Mouse (Mus musculus) layer of hippocampus, adult 9-11 months (tissue): ENCODE data around the gene Gpr63.
"Not testable (repeated sequence)": the region's sequence is repeated elsewhere in the genome, so short reads cannot be mapped to it uniquely, and the experiment has no call there.

Source experiments
- DNase-seq: peaks from one replicate; pipeline ENCODE4 v3.0.0; 2022

The Gpr63 gene

DNA sequence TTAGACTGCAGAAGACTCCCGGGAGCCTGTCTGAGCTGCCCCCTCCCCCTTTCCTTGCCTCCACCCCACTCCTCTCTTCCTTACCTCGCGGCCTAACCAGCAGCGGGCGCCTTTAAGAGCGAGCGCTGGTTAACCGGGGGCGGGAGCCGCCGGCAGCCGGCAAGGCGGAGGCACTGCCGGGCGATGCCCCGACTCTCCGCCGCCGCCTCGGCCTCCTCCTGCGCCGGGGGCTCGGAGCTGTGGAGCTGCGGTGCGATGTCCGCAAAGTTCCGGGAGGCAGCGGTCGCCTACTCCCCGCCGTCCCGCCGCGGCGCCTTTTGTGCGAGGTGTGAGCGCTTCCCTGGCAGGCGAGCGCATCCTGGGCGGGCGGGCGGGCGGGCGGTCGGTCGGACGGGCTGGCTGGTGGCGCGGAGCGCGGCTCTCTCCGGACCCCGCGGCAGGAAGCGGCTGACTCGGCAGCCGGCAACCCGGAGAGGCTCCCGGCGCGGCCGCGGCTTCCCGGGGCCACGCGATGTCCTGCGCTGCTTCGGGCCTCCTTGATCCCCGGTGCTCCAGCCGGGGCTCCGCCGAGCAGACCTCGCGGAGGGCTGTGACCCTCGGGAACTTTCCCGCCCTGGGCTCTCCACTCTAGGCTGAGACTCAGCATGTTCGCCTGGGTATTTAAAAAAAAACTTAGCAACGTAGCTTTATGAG lies at the start of gene Gpr63:
TSS of gene Gpr63 (plus strand) at position 109 of the 693 bp plus-strand sequence.
- peak; percentile 69 for DNase-seq

- DNase-seq = no peak
Measured at GRCm38 (mm10) chr4:24920006-24920577, 46.1 kb upstream of the Gpr63 start.

GRCm38 (mm10) chr4:24924726-24925125 lies 41.5 kb upstream of the Gpr63 start:
- DNase-seq = no peak

DNA sequence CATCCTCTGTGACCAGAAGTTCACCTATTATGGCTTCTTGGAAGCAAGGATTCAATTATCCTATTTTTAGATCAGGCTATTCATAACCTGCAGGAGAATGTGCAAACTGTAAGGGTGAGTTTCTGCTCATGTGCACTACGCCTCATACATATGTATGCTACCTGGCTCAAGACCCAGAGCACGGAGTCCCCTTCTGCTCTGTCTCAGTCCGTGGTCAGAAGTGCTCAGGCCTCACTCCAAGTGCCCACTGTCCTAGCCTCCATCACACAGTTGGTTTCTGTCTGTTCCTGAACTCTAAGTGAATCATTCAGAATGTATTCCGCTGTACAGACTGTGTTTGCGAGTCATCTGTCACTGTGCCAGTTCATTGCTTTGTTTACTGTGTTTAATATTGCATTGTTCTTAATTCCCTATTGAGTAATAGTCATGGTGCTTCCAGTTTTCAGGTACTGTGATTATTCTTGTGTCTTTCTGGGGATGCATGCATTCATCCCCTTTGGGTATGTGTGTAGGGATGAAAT lies 37.9 kb upstream of the Gpr63 start:
- no peak for DNase-seq

GRCm38 (mm10) chr4:24928926-24929325 lies 37.3 kb upstream of the Gpr63 start:
- DNase-seq = no peak

DNA sequence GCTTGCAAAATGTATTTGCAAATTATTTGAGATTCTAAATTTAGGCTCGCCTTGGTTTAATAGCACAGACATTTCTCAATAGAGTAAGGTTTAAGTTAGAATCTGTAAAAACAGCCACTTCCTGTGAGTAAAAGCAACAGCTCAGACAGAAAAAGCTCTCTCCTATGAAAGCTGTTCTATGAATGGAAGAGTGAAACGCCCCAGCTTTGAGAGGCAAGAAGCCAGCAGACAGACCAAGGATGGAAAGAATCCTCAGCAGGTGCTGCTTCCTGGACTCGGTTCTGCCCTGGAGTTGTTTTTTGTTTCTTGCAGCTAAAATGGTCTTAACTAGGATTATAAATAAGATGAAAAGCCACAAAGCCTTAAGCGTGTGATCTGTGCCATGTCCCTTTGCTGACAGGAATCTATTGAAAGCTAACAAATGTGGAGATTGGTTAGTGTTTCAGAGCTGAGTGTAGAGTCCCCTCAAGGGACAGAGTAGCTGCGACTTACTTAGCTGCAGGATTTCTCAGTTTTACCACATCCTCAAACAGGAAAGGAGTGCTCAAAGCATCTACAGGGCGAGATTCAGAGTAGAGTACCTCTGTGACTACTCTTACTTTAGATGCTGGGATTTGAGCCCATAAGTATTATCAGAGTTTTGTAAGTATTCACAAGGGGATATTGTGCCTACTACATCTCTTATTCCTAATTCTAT lies 23.3 kb upstream of the Gpr63 start:
- no peak for DNase-seq

DNA sequence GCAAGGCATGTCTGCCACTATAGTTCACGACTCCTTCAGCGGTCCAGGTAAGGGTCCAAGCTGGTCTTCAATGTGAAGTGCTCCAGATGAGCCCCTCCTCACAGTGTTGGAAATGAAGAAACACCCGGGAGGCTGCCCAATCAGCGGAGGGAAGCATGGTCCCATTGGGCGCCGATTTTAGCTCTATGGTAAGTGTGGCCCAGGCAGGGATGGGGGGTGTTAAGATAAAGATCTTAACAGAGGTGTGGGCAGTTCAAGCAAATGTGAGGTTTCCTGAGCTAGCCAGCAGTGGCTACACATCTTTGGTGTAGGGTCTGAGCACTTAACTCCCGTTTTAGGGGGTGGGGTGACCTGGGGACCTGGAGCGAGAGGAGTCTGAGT lies 299 bp upstream of the Gpr63 start:
- no peak for DNase-seq

- DNase-seq = no peak
Measured at GRCm38 (mm10) chr4:24967251-24967650, 1.0 kb downstream of the Gpr63 start.

DNA sequence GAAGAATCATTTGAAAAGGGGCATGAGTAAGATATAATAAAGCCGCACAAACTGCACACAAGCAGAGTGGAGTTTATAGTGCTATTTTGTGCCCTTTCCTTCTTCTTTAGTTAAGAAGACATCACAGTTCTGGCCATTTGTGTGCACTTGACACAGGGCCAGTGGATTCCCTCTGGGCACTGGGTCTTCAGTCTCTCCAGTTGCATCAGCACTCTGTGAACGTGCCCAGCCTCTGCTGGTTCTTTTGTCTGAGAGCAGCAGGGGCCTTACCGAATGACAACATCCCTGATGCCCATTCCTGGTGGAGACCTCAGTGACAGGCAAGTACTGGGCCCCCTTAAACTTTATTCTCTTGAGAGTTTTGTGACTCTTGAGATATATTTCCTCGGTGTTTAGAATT lies 12.4 kb downstream of the Gpr63 start:
- no peak for DNase-seq

GRCm38 (mm10) chr4:24985612-24986011 lies 19.4 kb downstream of the Gpr63 start:
- DNase-seq = no peak

DNA sequence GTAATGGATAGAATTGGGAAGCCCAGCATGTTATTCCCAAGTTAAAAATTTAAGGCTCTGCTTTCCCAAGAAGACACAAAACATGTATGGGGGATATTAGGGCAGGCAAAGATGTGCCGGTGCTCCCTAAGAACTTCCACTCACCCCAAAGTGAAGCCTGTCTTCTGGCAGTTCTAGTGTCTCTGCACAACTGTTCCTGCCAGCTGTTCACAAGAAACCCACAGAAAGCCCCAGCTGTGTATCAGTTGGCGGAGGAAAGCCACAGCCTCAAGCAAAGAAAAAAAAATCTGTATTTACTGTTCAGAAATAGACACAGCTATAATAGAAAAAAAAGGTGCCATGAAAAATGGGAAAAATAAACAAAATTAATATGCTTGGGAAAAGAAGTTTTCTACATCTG lies 25.3 kb downstream of the Gpr63 start:
- DNase-seq = no peak

DNA sequence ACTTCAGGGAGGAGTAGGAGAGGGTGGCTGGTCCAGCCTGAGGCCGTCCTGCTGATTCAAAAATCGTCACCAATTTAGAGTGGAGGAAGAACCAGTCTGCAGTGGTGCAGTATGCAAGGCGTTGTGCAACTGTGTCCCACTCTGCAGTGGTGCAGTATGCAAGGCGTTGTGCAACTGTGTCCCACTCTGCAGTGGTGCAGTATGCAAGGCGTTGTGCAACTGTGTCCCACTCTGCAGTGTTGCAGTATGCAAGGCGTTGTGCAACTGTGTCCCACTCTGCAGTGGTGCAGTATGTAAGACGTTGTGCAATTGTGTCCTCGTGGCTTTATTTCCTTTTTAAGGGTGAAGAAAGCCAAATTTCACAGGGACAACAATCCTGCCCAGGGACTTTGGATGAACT lies 43.1 kb downstream of the Gpr63 start:
- not testable (repeated sequence) for DNase-seq

DNA sequence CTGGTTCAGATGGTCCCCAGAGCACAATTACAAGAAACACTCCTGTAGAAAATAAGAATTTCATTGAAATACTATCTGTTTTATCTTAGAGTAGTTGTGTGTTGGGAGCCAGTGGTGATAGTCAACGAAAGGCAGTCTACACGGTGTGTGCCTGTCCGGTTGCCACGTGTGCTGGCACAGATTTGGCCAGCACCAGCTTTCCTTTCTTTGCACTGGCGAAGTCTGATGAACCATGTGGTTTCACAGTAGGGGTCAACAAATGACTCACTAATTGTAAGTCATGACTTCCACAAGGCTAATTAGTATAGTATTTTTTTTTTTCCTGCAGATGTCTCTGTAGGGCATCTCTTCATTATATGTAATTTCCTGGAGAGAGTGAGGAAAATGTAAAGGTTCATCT lies 45.6 kb downstream of the Gpr63 start:
- no peak for DNase-seq

DNA sequence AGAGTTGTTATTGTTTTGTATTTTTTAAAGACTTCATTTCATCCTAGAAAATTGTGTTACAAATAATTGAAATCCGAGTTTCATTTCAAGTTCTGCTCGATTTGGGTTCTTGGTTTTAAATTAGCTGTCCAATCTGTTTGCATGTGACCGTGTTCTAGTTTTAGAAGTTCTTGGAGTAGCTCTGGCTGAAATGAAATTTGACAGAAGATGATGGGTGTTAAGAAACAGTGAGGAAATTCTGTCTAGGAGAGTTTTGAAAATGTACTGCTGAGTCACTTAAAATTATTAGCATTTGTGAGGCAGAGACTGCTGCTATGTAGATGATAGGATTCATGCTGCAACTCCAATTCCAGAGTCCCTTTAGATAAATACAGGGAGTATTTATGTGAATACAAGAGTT lies 46.5 kb downstream of the Gpr63 start:
- DNase-seq = peak; percentile 32

DNA sequence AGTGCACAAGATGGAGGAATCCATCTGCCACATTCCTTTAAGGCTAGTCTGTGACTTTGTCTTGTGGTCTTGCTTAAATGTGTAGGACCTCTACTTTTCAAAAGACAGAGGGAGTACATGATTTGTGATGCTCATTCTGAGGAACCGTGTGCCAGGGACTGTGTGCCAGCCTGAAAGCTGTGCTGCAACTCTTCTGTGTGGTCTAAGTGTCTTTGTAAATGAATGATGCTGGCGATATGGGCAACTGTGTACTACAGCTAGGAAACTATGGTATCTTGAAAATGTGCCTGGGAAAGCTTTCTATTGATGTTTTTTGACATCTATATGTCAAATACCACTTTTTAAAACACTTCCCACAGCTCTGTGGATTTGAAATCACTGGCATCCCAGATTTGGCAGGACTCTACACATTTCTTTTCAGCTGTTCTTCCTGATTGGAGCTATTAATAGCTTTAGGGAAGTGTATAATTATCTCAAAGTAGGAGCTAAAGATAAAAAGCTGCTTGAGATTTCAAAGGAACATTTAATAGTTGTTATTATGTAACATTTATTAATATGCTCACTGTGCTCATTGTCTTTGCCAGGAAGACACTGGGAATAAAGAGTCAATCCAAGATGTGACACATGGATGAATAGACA lies 48.9 kb downstream of the Gpr63 start:
- DNase-seq = no peak

DNA sequence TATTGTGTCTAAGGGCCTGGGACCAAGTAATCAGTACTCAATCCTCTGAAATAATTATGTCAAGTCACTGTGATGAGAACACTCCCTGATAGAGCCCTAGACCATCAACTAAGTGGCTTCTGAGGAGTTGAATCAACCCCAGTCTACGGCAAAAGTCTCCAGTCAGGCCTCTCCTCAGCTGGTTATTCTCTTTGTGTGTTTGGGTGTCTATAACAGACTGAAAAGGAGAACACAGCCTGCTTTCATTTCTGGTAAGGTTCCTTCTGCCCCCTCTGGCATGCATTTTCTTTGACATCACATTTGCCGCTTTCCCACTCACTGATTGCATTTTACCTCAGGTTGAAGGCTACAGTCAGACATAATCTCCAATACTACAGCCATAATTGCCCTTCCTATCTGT lies 62.0 kb downstream of the Gpr63 start:
- no peak for DNase-seq

DNA sequence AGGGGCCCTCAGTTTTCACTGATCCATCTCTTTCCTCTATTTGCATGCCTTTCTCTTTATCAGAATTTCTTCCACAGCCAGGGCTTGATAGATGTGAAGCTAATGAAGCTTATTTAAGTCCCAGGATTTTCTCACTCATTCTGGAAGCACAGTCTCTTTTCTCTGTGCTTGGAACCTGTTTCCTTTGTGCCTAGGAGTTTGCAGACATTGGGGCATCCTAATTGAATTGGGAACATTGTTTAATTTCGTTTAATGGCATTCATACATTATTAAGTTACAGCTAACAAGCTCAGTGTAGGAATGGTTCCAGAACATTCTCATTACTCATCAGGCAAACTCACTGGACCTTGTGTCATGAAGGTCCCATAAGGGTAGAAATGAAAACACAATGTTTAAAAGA lies 62.5 kb downstream of the Gpr63 start:
- DNase-seq = no peak

DNA sequence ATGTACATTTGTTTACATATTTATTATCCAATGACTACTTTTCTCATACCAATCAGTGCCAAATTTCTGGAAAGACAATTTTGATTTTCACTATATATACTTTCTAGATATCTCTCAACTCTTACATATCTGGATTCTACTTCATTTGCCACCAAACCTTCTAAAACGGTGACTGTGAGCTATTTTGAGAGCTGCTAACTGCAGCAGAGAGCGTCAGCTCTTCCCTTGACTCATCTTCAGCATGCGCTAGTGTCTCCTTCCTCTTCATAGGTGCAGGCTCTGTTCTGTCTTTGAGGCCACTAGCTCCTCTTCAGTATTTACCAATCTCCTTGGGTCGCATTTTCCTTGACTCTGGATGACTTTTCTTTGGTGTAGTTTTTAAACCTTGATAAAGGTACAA lies 63.7 kb downstream of the Gpr63 start:
- no peak for DNase-seq

GRCm38 (mm10) chr4:25035158-25035791 lies 69.1 kb downstream of the Gpr63 start:
- no peak for DNase-seq

- DNase-seq = no peak
Measured at GRCm38 (mm10) chr4:25035806-25036205, 69.6 kb downstream of the Gpr63 start.

DNA sequence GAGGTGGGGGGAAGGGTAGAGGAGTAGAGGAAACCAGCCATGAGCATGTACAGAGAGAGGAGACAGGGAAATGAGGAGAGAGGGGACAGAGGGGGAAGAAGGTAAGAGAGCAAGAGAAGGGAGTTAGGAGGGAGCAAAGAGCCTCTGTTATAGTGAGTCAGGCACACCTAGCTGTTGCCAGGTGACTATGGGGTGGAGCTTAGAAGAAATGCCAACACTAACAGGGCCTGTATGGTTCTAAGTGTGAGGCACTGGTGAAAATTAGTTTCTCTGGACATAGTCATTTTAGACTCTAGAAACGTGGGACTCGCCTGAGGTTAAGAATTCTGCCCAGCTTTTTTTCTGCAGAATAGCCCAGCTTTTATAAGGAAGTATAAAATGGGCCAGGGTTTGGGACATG lies 71.1 kb downstream of the Gpr63 start:
- DNase-seq = no peak

- not testable (repeated sequence) for DNase-seq
Measured at GRCm38 (mm10) chr4:25055541-25055940, 89.3 kb downstream of the Gpr63 start.
